Mouse (Mus musculus) spleen, adult 2 months (tissue): Measurements from ENCODE around the gene B4galt3. TPM values are rescaled to one million over a fixed set of nuclear protein-coding genes. Genes with fewer than 3 reads are reported as not detected.

Experiments
- DNase-seq, 2 experiments: peaks; one replicate each; pipeline versions ENCODE4 v3.0.0 to v3.0.0-alpha.2; 2012 to 2021; ENCODE audit warnings: low spot score in 2 of 2, low read depth in 1 of 2
- H3K27ac ChIP-seq: fragments of 200-500 bp; 2 replicates; pipeline ENCODE4 v1.5.1; 2012; ENCODE audit warnings: low read length, inconsistent platforms; ENCODE audit not compliant: insufficient read depth
- H3K27me3 ChIP-seq: fragments of 200-500 bp; 2 replicates; pipeline ENCODE4 v1.6.1; 2012; ENCODE audit warnings: mild to moderate bottlenecking, moderate library complexity, low read length, inconsistent platforms; ENCODE audit not compliant: control insufficient read depth, insufficient read depth
- H3K36me3 ChIP-seq: fragments of 200-500 bp; 2 replicates; pipeline ENCODE4 v1.6.1; 2012; ENCODE audit warnings: mild to moderate bottlenecking, low read length, inconsistent platforms; ENCODE audit not compliant: control insufficient read depth, insufficient read depth
- H3K4me1 ChIP-seq: fragments of 200-500 bp; 2 replicates; pipeline ENCODE4 v1.6.1; 2011; ENCODE audit warnings: inconsistent platforms; ENCODE audit not compliant: control insufficient read depth, insufficient read depth, insufficient read length
- H3K4me3 ChIP-seq: fragments of 200-500 bp; 2 replicates; pipeline ENCODE4 v1.5.1; 2011; ENCODE audit warnings: mild to moderate bottlenecking, inconsistent platforms; ENCODE audit not compliant: insufficient read depth, insufficient read length; ENCODE audit errors: extremely low read depth
- CTCF ChIP-seq: fragments of 200-500 bp; IDR thresholded peaks from 2 replicates; pipeline ENCODE4 v1.5.1; 2011; ENCODE audit warnings: mild to moderate bottlenecking, inconsistent platforms; ENCODE audit not compliant: insufficient read depth, insufficient read length, insufficient replicate concordance; ENCODE audit errors: extremely low read depth
- POLR2A ChIP-seq: fragments of 200-500 bp; IDR thresholded peaks from 2 replicates; pipeline ENCODE4 v1.6.1; 2011; ENCODE audit warnings: low read depth, low read length, inconsistent platforms
- WGBS: fragments of 180-500 bp; shearing (Covaris S2); methylation state at CpG from one replicate; pipeline ENCODE4 v1.1.7; 2018; 5-methylcytosine and 5-hydroxymethylcytosine counted together
- polyA plus RNA-seq: library from polyadenylated mRNA; depleted of rRNA; stranded (reverse); fragments of >200 nt; gene quantifications from 2 replicates; pipeline ENCODE4 v1.2.3, GENCODE M21; 2012; rRNA removed

The B4galt3 gene
- 59.5 and 67.8 TPM in 2 replicates for polyA plus RNA-seq

- peak; percentile 77 to 97 for DNase-seq
- Histone ChIP-seq H3K4me3 (peak within 1 kb of the TSS; percentile 97), H3K27ac (peak within 1 kb of the TSS; percentile 79), H3K4me1 (peaks cover 13% of the 10 kb centered on the region; the same call in 1 of the 2 replicates), H3K27me3 (no peaks in the 10 kb centered on the region), H3K36me3 (peaks cover 7% of the 10 kb centered on the region)
- 5% methylated on average over 36 of the region's 36 CpGs for WGBS
- TF ChIP-seq POLR2A = peak; percentile 98
- TF ChIP-seq CTCF = no peak
Measured at GRCm38 (mm10) chr1:171269848-171270572, at the start of gene B4galt3. Gene B4galt3 (plus strand): TSS chr1:171270328.

GRCm38 (mm10) chr1:171220871-171221270 lies 49.3 kb upstream of the B4galt3 start:
- peak; percentile 59 to 71 for DNase-seq
- H3K27ac ChIP-seq = no peak overlapping the region
- peak; percentile 59; the same call in 1 of the 2 replicates for TF ChIP-seq CTCF
- TF ChIP-seq POLR2A = no peak
- WGBS = 13% methylated on average over 10 of the region's 10 CpGs
- peaks cover 11% of the 10 kb centered on the region; the same call in 1 of the 2 replicates for H3K4me1 ChIP-seq
- H3K27me3 ChIP-seq = no peaks in the 10 kb centered on the region
- no peak overlapping the region for H3K4me3 ChIP-seq
- peaks cover 4% of the 10 kb centered on the region; the same call in 1 of the 2 replicates for H3K36me3 ChIP-seq

- TF ChIP-seq POLR2A = no peak
- no peak for TF ChIP-seq CTCF
- 11% methylated on average over 22 of the region's 22 CpGs for WGBS
- Histone ChIP-seq H3K4me1 (peaks cover 11% of the 10 kb centered on the region; the same call in 1 of the 2 replicates), H3K36me3 (peaks cover 4% of the 10 kb centered on the region; the same call in 1 of the 2 replicates), H3K4me3 (peak overlapping the region; percentile 69), H3K27ac (no peak overlapping the region), H3K27me3 (no peaks in the 10 kb centered on the region)
- DNase-seq = peak in 1 of 2 experiments; percentile 15
Measured at GRCm38 (mm10) chr1:171221281-171222193, 48.6 kb upstream of the B4galt3 start.

GRCm38 (mm10) chr1:171222238-171223155 lies 47.6 kb upstream of the B4galt3 start, which contains the start of gene Tomm40l:
Gene Tomm40l (minus strand): TSS chr1:171222514.
- peak; percentile 8; the same call in 1 of the 2 replicates for TF ChIP-seq POLR2A
- TF ChIP-seq CTCF = peak; percentile 15; the same call in 1 of the 2 replicates

GRCm38 (mm10) chr1:171223168-171223567 lies 47.0 kb upstream of the B4galt3 start:
- no peak for TF ChIP-seq POLR2A
- Histone ChIP-seq H3K27ac (peak overlapping the region; percentile 82; the same call in 1 of the 2 replicates), H3K4me3 (peak overlapping the region; percentile 65), H3K36me3 (peaks cover 4% of the 10 kb centered on the region; the same call in 1 of the 2 replicates), H3K4me1 (peaks cover 11% of the 10 kb centered on the region; the same call in 1 of the 2 replicates), H3K27me3 (no peaks in the 10 kb centered on the region)
- WGBS = 81% methylated on average over 6 of the region's 6 CpGs
- DNase-seq = no peak

More at GRCm38 (mm10) chr1:171222238-171223155, 47.6 kb upstream of the B4galt3 start, which contains the start of gene Tomm40l:
- Histone ChIP-seq H3K27ac (peak within 1 kb of the TSS; percentile 82), H3K4me3 (peak within 1 kb of the TSS; percentile 69), H3K4me1 (peaks cover 11% of the 10 kb centered on the region; the same call in 1 of the 2 replicates), H3K27me3 (no peaks in the 10 kb centered on the region), H3K36me3 (peaks cover 4% of the 10 kb centered on the region; the same call in 1 of the 2 replicates)
- WGBS = 2% methylated on average over 28 of the region's 28 CpGs
- peak; percentile 87 to 99 for DNase-seq

GRCm38 (mm10) chr1:171223796-171224195 lies 46.3 kb upstream of the B4galt3 start:
- H3K36me3 ChIP-seq = peaks cover 4% of the 10 kb centered on the region; the same call in 1 of the 2 replicates
- H3K27ac ChIP-seq = no peak overlapping the region
- 91% methylated on average over 2 of the region's 2 CpGs for WGBS
- no peak for TF ChIP-seq POLR2A
- no peak for TF ChIP-seq CTCF
- no peaks in the 10 kb centered on the region for H3K27me3 ChIP-seq
- DNase-seq = no peak
- H3K4me1 ChIP-seq = peaks cover 11% of the 10 kb centered on the region; the same call in 1 of the 2 replicates
- H3K4me3 ChIP-seq = no peak overlapping the region
